Comparison of ENCODE assay signal across 12 mouse cellular contexts in the genomic region with DNA sequence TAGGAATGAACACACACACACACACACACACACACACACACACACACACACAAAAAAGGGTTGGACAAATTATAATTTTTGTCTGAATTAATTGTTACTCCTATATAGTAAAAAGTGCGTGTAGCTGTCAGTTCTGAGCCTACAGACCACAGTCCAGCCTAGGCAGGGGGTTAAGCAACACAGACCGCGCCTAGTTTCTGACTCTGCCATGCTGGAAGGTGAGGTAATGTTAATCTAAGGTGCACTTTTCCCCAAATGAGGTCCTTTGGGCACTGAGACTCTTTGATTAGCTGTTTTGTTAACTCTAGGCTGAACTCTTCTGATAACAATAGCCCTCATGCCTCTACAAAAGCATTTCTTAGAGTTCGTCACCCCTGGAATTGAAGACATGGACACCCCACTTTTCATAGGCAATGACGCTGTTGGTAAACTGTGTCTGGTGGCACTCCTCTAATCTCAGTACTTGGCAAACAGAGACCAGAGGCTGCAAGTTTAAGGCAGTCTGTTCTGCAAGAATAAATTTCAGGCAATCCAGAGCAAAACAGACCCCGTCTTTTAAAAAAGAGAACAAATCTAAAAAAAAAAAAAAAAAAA. TPM values are rescaled to one million over a fixed set of nuclear protein-coding genes. Genes with fewer than 3 reads are reported as not detected.
A peak's percentile ranks its signal among the peaks of the same experiment; 100 is the strongest.
DNase-seq lines count a peak whose midpoint lies in the region; ATAC-seq and TF ChIP-seq lines count a peak whose summit lies in the region.
"Had no signal": no experiment of that assay in that cellular context is flagged by ENCODE, and none has a peak within 500 bp of the region (broad histone marks: within the 10 kb centered on the region; RNA-seq: fewer than 3 reads in every experiment).

No protein-coding gene starts in this region.

- no peak overlapping the region for H3K9ac ChIP-seq in heart, adult 2 months (ENCODE audit: low read depth, low read length)
- H3K9ac ChIP-seq in liver, embryonic 13.5 days, result 0 out of 2 replicates have a peak overlapping the region, but pooled peaks have one; percentile 10
- H3K9ac ChIP-seq in liver, embryonic 11.5 days (ENCODE audit: low read depth, low read length), result no peak overlapping the region
- no peak overlapping the region for H3K9ac ChIP-seq in intestine, postnatal 0 days (ENCODE audit: low read depth, low read length)
- H3K9ac ChIP-seq in stomach, embryonic 14.5 days (replicated peaks; ENCODE audit: low read depth, low read length), result no peak overlapping the region
- H3K9ac ChIP-seq: midbrain, embryonic 12.5 days; neural tube, embryonic 15.5 days had no signal

- no peak overlapping the region for H3K4me3 ChIP-seq in heart, adult 2 months
- H3K4me3 ChIP-seq in liver, embryonic 13.5 days (replicated peaks), result no peak overlapping the region
- no peak overlapping the region for H3K4me3 ChIP-seq in liver, embryonic 11.5 days (ENCODE audit: low read depth, low read length)
- no peak overlapping the region for H3K4me3 ChIP-seq in intestine, postnatal 0 days (ENCODE audit: low read depth, low read length)
- H3K4me3 ChIP-seq in stomach, embryonic 14.5 days (ENCODE audit: low read depth, low read length), result no peak overlapping the region
- H3K4me3 ChIP-seq: midbrain, embryonic 12.5 days; neural tube, embryonic 15.5 days had no signal

- H3K79me2 ChIP-seq in heart, adult 2 months (replicated peaks; ENCODE audit: control insufficient read depth, insufficient read depth, low read length), result no peaks in the 10 kb centered on the region

- WGBS in heart, adult 2 months, result 76% methylated on average over 6 of the region's 6 CpGs
- 69% methylated on average over 6 of the region's 6 CpGs for WGBS in liver, embryonic 13.5 days (ENCODE audit: insufficient replicate concordance)
- 82% methylated on average over 6 of the region's 6 CpGs for WGBS in liver, embryonic 11.5 days
- WGBS in intestine, postnatal 0 days, result 73% methylated on average over 6 of the region's 6 CpGs
- 69% methylated on average over 6 of the region's 6 CpGs for WGBS in stomach, embryonic 14.5 days

- H3K9me3 ChIP-seq in liver, embryonic 13.5 days (replicated peaks), result no peaks in the 10 kb centered on the region
- H3K9me3 ChIP-seq in liver, embryonic 11.5 days (ENCODE audit: control insufficient read depth, low read length), result no peaks in the 10 kb centered on the region
- H3K9me3 ChIP-seq in intestine, postnatal 0 days (ENCODE audit: control insufficient read depth), result no peaks in the 10 kb centered on the region
- no peaks in the 10 kb centered on the region for H3K9me3 ChIP-seq in stomach, embryonic 14.5 days (ENCODE audit: control insufficient read depth, low read depth, low read length)
- H3K9me3 ChIP-seq: midbrain, embryonic 12.5 days; neural tube, embryonic 15.5 days had no signal

- peak overlapping the region; percentile 1; the same call in 1 of the 2 replicates for H3K4me2 ChIP-seq in liver, embryonic 13.5 days
- H3K4me2 ChIP-seq in liver, embryonic 11.5 days, result no peak overlapping the region
- no peak overlapping the region for H3K4me2 ChIP-seq in intestine, postnatal 0 days (replicated peaks; ENCODE audit: low read depth)
- H3K4me2 ChIP-seq in stomach, embryonic 14.5 days (replicated peaks; ENCODE audit: low read depth, low read length), result no peak overlapping the region
- H3K4me2 ChIP-seq: midbrain, embryonic 12.5 days; neural tube, embryonic 15.5 days had no signal

- ATAC-seq in liver, embryonic 13.5 days (ENCODE audit: low read depth), result no peak
- no peak for ATAC-seq in liver, embryonic 11.5 days (replicated peaks; ENCODE audit: low FRiP score)
- peak; percentile 43; the same call in 1 of the 2 replicates for ATAC-seq in intestine, postnatal 0 days
- ATAC-seq in stomach, embryonic 14.5 days (ENCODE audit: insufficient number of reproducible peaks, insufficient read depth, low FRiP score, low read depth), result peak; percentile 39
- ATAC-seq in cerebellum, adult (ENCODE audit: insufficient number of reproducible peaks, low FRiP score, low TSS enrichment), result no peak

- DNase-seq in heart, adult 2 months, result no peak
- DNase-seq in heart, adult 18-20 months, result no peak
- no peak for DNase-seq in liver, embryonic 13.5 days
- no peak for DNase-seq in liver, embryonic 11.5 days (ENCODE audit: low spot score)
- DNase-seq in right cerebral cortex, adult 18-20 months, result no peak
- DNase-seq: B cell, adult 2 months had no signal

- H3K27ac ChIP-seq in heart, adult 2 months, result peak overlapping the region; percentile 80
- H3K27ac ChIP-seq in liver, embryonic 13.5 days, result peak overlapping the region; percentile 99
- no peak overlapping the region for H3K27ac ChIP-seq in liver, embryonic 11.5 days (ENCODE audit: low read depth, low read length)
- peak overlapping the region; percentile 87; the same call in 1 of the 2 replicates for H3K27ac ChIP-seq in intestine, postnatal 0 days (ENCODE audit: low read depth, low read length)
- peak overlapping the region; percentile 94 for H3K27ac ChIP-seq in stomach, embryonic 14.5 days (ENCODE audit: low read length)
- H3K27ac ChIP-seq: midbrain, embryonic 12.5 days had no signal

- intact Hi-C loops in heart, adult 2 months (cut with DNase I), result no loop called here

- no peaks in the 10 kb centered on the region for H3K27me3 ChIP-seq in heart, adult 2 months (ENCODE audit: control insufficient read depth, insufficient read depth, low read length)
- no peaks in the 10 kb centered on the region for H3K27me3 ChIP-seq in liver, embryonic 13.5 days
- no peaks in the 10 kb centered on the region for H3K27me3 ChIP-seq in liver, embryonic 11.5 days (replicated peaks; ENCODE audit: control insufficient read depth, insufficient read depth, low read length)
- H3K27me3 ChIP-seq in intestine, postnatal 0 days (replicated peaks; ENCODE audit: control insufficient read depth, insufficient read depth, low read length), result no peaks in the 10 kb centered on the region
- no peaks in the 10 kb centered on the region for H3K27me3 ChIP-seq in stomach, embryonic 14.5 days (ENCODE audit: control insufficient read depth, insufficient read depth, low read length)
- H3K27me3 ChIP-seq: midbrain, embryonic 12.5 days; neural tube, embryonic 15.5 days; Patski had no signal

- no peak for TF ChIP-seq EP300 in heart, adult 2 months (IDR thresholded peaks at IDR 0.05; ENCODE audit: insufficient read depth, low read depth, low read length)

- TF ChIP-seq POLR2A in heart, adult 2 months (IDR thresholded peaks at IDR 0.05; ENCODE audit: insufficient read depth, low read depth, low read length), result no peak

- no peak for TF ChIP-seq CTCF in heart, adult 2 months (IDR thresholded peaks at IDR 0.05)
- no peak for TF ChIP-seq CTCF in intestine, postnatal 0 days (IDR thresholded peaks at IDR 0.05; ENCODE audit: low read depth)

- H3K36me3 ChIP-seq in heart, adult 2 months (ENCODE audit: control insufficient read depth, insufficient read depth, low read length), result no peaks in the 10 kb centered on the region
- peaks cover 42% of the 10 kb centered on the region for H3K36me3 ChIP-seq in liver, embryonic 13.5 days
- H3K36me3 ChIP-seq in liver, embryonic 11.5 days (ENCODE audit: control insufficient read depth, insufficient read depth, low read length), result no peaks in the 10 kb centered on the region
- H3K36me3 ChIP-seq in intestine, postnatal 0 days (ENCODE audit: control insufficient read depth, insufficient read depth), result no peaks in the 10 kb centered on the region; the same call in 1 of the 2 replicates
- no peaks in the 10 kb centered on the region; the same call in 1 of the 2 replicates for H3K36me3 ChIP-seq in stomach, embryonic 14.5 days (ENCODE audit: control insufficient read depth, insufficient read depth, low read length)

- H3K4me1 ChIP-seq in heart, adult 2 months (ENCODE audit: control insufficient read depth, insufficient read depth, low read length), result peaks cover 10% of the 10 kb centered on the region
- H3K4me1 ChIP-seq in liver, embryonic 13.5 days (replicated peaks), result peaks cover 81% of the 10 kb centered on the region
- H3K4me1 ChIP-seq in liver, embryonic 11.5 days (replicated peaks; ENCODE audit: control insufficient read depth, insufficient read depth, low read length), result peaks cover 35% of the 10 kb centered on the region
- H3K4me1 ChIP-seq in intestine, postnatal 0 days (replicated peaks; ENCODE audit: control insufficient read depth, insufficient read depth, low read length), result peaks cover 9% of the 10 kb centered on the region; the same call in 1 of the 2 replicates
- H3K4me1 ChIP-seq in stomach, embryonic 14.5 days (ENCODE audit: control insufficient read depth, insufficient read depth, low read length), result peaks cover 12% of the 10 kb centered on the region
- H3K4me1 ChIP-seq: midbrain, embryonic 12.5 days; neural tube, embryonic 15.5 days had no signal

RNA-seq across cellular contexts. Expression of gene Ap5s1, which starts 3.0 kb away (rescaled TPM):
- 10 to 100 TPM; 33.1 to 41.7 TPM for total RNA-seq in heart, adult 2 months (2021)
- 71.4 and 121 TPM in 2 replicates for polyA plus RNA-seq in heart, adult 2 months (2012; rRNA removed)
- 10 to 100 TPM; 36.7 to 41.7 TPM for total RNA-seq in heart, adult 18-20 months (2021)
- 18.1 and 19.7 TPM in 2 replicates for polyA plus RNA-seq in liver, embryonic 13.5 days (2015; fragmentation: Nextera tagmentation; extraction: Ambion mirVana)
- polyA plus RNA-seq in liver, embryonic 11.5 days (2014; fragmentation: Nextera tagmentation; extraction: Ambion mirVana), result 18.1 and 19.2 TPM in 2 replicates
- polyA plus RNA-seq in intestine, postnatal 0 days (2015; fragmentation: Nextera tagmentation; extraction: Ambion mirVana), result 37.3 and 37.5 TPM in 2 replicates
- polyA plus RNA-seq in stomach, embryonic 14.5 days (2014; fragmentation: Nextera tagmentation; extraction: Ambion mirVana), result 27.0 TPM in 2 replicates

RNA-seq across cellular contexts. Expression of gene Spef1, which starts 16.8 kb away (rescaled TPM):
- total RNA-seq in heart, adult 2 months (2021), result 1 to 10 TPM; 4.4 to 5.2 TPM
- polyA plus RNA-seq in heart, adult 2 months (2012; rRNA removed), result 3.3 and 4.0 TPM in 2 replicates
- total RNA-seq in heart, adult 18-20 months (2021), result 1 to 10 TPM; 4.7 to 5.5 TPM
- 1.1 and 1.2 TPM in 2 replicates for polyA plus RNA-seq in liver, embryonic 13.5 days (2015; fragmentation: Nextera tagmentation; extraction: Ambion mirVana)
- 1.3 and 1.5 TPM in 2 replicates for polyA plus RNA-seq in liver, embryonic 11.5 days (2014; fragmentation: Nextera tagmentation; extraction: Ambion mirVana)
- polyA plus RNA-seq in intestine, postnatal 0 days (2015; fragmentation: Nextera tagmentation; extraction: Ambion mirVana), result 2.0 and 2.1 TPM in 2 replicates
- 9.2 and 9.8 TPM in 2 replicates for polyA plus RNA-seq in stomach, embryonic 14.5 days (2014; fragmentation: Nextera tagmentation; extraction: Ambion mirVana)

RNA-seq across cellular contexts. Expression of gene Cdc25b, which starts 17.2 kb away (rescaled TPM):
- total RNA-seq in heart, adult 2 months (2021), result 10 to 100 TPM in 1 of 2 experiments, 1 to 10 TPM in 1; 4.3 to 10.3 TPM
- polyA plus RNA-seq in heart, adult 2 months (2012; rRNA removed), result 9.8 and 12.5 TPM in 2 replicates
- total RNA-seq in heart, adult 18-20 months (2021), result 1 to 10 TPM; 2.9 to 5.9 TPM
- polyA plus RNA-seq in liver, embryonic 13.5 days (2015; fragmentation: Nextera tagmentation; extraction: Ambion mirVana), result 171 and 201 TPM in 2 replicates
- 76.4 and 85.4 TPM in 2 replicates for polyA plus RNA-seq in liver, embryonic 11.5 days (2014; fragmentation: Nextera tagmentation; extraction: Ambion mirVana)
- polyA plus RNA-seq in intestine, postnatal 0 days (2015; fragmentation: Nextera tagmentation; extraction: Ambion mirVana), result 10.9 and 12.4 TPM in 2 replicates
- polyA plus RNA-seq in stomach, embryonic 14.5 days (2014; fragmentation: Nextera tagmentation; extraction: Ambion mirVana), result 58.0 and 63.4 TPM in 2 replicates

RNA-seq across cellular contexts. Expression of gene Cenpb, which starts 24.0 kb away (rescaled TPM):
- total RNA-seq in heart, adult 2 months (2021), result 10 to 100 TPM; 71.9 to 92.6 TPM
- 57.1 and 58.5 TPM in 2 replicates for polyA plus RNA-seq in heart, adult 2 months (2012; rRNA removed)
- total RNA-seq in heart, adult 18-20 months (2021), result 10 to 100 TPM; 76.7 to 79.6 TPM
- 3.5 and 4.5 TPM in 2 replicates for polyA plus RNA-seq in liver, embryonic 13.5 days (2015; fragmentation: Nextera tagmentation; extraction: Ambion mirVana)
- polyA plus RNA-seq in liver, embryonic 11.5 days (2014; fragmentation: Nextera tagmentation; extraction: Ambion mirVana), result 3.8 and 4.9 TPM in 2 replicates
- 15.9 and 17.4 TPM in 2 replicates for polyA plus RNA-seq in intestine, postnatal 0 days (2015; fragmentation: Nextera tagmentation; extraction: Ambion mirVana)
- polyA plus RNA-seq in stomach, embryonic 14.5 days (2014; fragmentation: Nextera tagmentation; extraction: Ambion mirVana), result 9.0 and 9.9 TPM in 2 replicates

RNA-seq across cellular contexts. Expression of gene Mavs, which starts 29.9 kb away (rescaled TPM):
- total RNA-seq in heart, adult 2 months (2021), result 10 to 100 TPM; 65.2 to 79.6 TPM
- polyA plus RNA-seq in heart, adult 2 months (2012; rRNA removed), result 89.0 and 127 TPM in 2 replicates
- 10 to 100 TPM; 64.0 to 78.2 TPM for total RNA-seq in heart, adult 18-20 months (2021)
- 27.1 and 31.1 TPM in 2 replicates for polyA plus RNA-seq in liver, embryonic 13.5 days (2015; fragmentation: Nextera tagmentation; extraction: Ambion mirVana)
- 29.7 and 30.0 TPM in 2 replicates for polyA plus RNA-seq in liver, embryonic 11.5 days (2014; fragmentation: Nextera tagmentation; extraction: Ambion mirVana)
- 27.2 and 28.5 TPM in 2 replicates for polyA plus RNA-seq in intestine, postnatal 0 days (2015; fragmentation: Nextera tagmentation; extraction: Ambion mirVana)
- 15.2 and 15.5 TPM in 2 replicates for polyA plus RNA-seq in stomach, embryonic 14.5 days (2014; fragmentation: Nextera tagmentation; extraction: Ambion mirVana)

Comparison
In these comparisons a context has a peak if more than half of its experiments do, and no peak if none do; other contexts are left out.
1. ATAC-seq: peak in intestine, postnatal 0 days (single experiment) and stomach, embryonic 14.5 days (single experiment); none in liver, embryonic 13.5 days (single experiment), liver, embryonic 11.5 days (single experiment) and cerebellum, adult (single experiment).